Mouse (Mus musculus): ENCODE data around the gene Saxo1.

The Saxo1 gene

DNA sequence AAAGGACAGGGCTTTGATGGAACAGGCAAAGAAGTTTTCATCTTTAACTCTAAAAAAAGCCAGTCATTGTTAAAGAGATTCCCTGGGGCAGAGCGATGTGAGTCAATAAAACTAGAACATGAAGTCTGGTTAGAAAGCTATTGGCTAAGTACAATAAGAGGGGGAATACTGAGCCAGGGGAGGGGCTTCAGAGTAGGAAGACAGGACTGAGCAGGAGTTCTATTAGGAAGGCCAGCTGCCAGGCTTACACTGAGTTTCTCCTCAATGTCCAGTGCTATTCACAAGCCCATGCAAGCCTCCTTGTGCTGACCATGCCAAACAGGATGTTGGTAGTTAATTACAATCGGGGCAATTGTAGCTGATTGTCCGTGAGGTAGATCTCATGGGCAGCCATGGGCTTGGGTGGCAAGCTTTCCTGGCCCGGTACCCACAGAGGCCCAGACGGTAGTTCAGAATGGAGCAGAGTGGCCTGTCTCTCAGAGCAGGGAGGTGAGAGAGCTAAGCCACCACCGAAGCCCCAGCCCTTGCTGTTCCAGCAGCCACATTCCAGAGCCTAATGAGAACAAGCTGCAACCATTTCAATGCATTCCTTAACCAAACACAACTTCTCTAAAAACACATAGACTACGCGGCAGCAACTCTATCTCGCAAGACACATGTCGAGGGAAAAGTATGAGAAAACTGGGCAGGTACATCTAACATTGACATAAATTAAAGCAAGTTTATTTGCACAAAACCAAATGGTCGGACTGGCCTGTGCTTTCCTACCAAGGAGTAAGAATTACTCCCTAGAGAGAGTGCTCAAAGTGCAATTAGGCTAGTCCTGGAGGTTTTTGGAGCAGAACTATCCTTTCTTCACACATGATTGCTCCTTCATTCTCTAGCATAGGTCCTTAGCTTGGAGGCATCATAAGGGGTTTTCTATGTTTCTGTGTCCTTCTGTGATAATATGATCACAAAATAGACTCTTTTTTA is 30.7 kb downstream of the Saxo1 start:
- DNase-seq (ENCODE audit: low spot score in 2 of 2) = no peak

DNA sequence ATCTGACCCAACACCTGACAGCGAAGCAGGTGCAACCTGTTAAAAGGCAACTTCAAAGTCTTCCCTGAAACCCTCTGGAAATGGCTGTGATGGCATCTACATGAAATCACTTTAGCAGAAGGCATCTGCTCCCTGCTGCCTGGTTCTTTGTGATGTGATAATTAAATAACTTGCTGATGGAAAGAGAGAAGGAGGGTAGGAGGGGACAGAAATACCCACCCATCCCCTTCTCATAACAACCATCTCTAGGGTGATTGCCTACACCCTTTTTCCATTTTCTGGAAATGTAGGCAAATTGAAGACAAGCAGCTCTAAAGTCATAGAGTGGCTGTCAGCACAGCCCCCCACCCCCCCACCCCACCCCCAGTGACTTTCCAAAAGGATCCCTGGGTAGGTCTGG is 33.6 kb downstream of the Saxo1 start:
- peak in 1 of 2 experiments; percentile 9 for DNase-seq (ENCODE audit: low spot score in 2 of 2)

DNA sequence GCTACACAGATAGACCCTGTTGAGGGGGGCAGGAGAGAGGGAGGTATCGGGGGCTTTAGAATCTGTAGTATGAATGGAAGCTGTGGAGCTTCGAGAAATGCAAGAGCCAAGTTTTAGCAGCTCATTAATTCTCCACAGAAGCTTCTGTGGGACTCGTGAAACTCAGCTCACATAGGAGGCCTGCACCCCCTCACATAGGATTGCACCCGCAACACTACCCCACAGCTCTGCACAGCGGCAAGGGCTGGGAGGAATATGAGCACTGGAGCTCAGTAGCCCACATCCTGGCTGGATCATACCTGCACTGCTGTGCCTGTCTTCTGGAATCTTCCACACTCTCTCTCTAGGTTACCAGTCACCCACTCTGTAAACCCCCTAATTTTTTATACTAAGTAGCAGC is 34.4 kb downstream of the Saxo1 start:
- DNase-seq (ENCODE audit: low spot score in 2 of 2) = peak in 1 of 2 experiments; percentile 23

DNA sequence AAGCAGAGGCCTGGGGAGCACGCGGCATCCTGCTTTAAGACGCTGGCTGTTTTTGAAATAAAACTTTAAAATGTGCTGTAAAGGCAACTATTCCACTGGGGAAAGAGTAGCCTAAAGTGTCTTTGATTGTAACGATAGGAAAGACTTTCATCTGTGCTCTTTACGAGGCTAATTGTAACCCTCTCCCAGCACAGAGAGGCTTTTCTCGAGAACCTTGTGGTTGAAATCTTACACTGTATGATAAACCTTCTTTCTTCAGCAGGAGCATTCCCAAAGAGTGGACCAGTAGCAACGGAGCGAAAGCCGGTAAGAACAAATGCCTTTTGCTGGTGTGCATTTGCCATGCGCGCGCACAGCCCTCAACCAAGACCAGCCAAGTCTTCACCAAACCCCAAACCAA is 37.4 kb downstream of the Saxo1 start:
- no peak for DNase-seq (ENCODE audit: low spot score in 2 of 2)

DNA sequence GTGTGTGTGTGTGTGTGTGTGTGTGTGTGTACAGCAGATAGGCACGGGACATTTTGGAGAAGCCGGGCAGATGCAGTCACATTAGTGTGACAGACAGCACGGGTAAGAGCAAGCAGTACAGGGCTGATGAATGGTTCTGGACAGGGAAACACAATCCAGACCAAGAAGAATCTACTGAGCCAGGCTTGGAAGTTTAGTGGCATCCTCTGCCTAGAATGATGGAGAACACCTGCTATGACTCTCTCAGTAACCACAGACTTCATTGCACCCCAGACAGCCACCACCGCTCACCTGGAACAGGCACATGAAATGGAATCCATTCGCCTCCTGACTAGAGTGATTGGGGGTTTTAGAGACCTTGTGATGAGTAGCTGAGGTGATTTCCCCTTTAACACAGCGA is 38.2 kb downstream of the Saxo1 start:
- no peak for DNase-seq (ENCODE audit: low spot score in 2 of 2)

DNA sequence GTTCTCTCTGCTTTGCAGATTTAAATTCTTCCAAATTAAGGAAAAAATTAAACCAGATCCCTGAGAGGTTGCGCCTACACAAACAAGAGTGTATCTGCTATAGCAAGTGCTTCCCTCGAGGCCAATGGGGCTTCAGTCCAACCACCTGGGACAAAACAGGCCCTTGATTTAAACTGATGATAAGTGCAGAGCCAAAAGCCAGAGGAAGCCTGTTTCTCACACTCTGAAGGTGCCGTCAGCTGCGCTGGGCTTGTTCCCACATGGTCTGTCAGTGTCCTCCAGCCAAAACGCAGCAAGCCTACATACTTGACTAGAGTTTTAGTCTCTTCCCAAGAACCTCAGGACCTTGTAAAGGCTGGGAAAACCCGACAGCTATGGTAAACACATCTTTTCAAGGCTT is 53.5 kb downstream of the Saxo1 start:
- no peak for DNase-seq (ENCODE audit: low spot score in 2 of 2)

DNA sequence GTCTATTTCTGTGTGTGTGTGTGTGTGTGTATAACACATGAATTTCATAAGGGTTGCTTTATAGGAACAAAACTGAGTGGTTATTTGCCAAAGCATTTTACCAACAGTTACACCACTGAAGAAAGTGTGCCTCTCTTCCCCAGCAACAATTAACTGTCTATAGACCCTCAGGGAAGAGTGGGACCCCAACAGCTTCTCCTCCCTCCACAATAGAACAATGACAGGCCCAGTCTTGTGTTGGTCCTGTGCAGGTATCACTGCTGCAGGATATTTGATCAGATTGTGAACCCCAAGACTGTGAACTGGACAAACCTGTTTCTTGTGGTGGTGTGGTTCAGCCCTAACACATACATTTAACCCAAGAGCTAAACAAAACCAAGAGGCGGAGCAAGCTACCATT is 58.6 kb downstream of the Saxo1 start:
- DNase-seq (ENCODE audit: low spot score in 2 of 2) = no peak

DNA sequence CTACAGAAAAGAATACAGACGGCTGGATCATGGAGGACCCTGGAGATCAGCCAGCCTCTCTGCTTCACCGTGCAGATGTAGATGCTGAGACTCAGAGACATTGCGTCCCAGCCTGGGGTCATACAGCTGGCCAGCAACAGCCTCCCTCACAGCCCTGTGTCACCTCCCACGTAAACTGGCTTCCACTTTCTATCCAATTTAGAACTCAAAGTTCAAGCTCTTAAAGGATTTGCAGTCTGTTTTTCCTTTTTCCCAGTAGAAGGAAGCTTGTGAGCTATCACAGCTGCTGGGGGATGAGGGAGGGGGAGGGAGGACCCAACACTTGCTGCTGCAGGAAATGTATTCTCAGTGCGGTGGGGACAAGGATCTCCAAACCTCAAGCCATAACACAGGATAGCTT is 59.4 kb downstream of the Saxo1 start:
- no peak for DNase-seq (ENCODE audit: low spot score in 2 of 2)

DNA sequence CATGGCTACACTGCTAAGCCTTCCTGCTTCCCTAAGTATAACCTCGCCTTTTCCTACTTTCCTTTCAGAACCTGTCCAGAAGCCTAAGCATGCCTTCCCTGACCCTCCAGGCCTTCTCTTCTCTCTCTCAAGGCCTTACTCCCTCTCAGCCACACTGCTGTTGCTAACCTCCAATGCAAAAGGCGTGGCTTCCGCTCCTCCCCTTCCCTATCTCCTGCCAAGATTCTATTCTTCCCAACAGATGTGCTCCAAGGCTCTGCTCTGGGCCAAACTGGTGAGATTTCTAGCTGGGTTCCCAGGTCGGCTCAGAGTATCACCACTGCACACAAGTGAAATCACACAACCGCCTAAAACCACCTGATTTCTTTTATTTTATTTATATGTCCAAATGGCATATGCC is 69.0 kb downstream of the Saxo1 start:
- DNase-seq (ENCODE audit: low spot score in 2 of 2) = no peak

DNA sequence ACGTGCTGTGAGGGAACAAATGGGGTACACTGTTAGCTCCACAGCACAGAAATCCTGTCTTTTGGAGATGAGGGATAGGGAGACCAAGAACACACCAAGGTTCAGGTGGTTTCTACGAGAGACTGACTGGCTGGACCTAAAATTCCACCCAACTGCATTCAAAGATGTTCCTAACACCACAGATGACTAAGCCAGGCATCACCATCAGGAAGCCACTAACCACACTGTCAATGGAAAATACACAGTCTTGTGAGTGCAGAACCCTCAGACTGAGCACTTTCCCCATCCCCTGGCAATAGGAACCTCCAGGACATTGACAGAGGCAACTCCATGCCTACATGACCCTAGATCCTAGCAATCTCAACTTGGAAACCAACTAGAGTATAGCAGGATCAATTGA is 71.2 kb downstream of the Saxo1 start:
- DNase-seq (ENCODE audit: low spot score in 2 of 2) = no peak

DNA sequence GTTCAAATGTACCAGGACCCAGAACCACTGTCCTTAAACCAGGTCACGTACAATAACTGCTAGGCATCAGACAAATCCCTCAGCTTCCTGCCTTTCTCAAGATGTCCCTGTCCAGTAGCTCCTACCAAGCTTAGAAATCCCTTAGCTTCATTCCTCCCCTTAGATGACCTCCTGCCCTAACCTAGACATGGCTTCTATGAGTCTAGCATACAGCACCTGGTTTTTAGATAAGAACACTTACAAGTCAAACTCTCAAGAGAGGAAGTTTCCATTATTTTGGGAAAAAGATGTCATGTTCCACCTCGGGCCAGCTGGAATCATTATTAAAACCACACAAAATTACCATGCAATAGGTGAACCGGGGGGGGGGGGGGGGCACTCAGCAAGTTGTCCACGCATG is 71.6 kb downstream of the Saxo1 start:
- no peak for DNase-seq (ENCODE audit: low spot score in 2 of 2)

DNA sequence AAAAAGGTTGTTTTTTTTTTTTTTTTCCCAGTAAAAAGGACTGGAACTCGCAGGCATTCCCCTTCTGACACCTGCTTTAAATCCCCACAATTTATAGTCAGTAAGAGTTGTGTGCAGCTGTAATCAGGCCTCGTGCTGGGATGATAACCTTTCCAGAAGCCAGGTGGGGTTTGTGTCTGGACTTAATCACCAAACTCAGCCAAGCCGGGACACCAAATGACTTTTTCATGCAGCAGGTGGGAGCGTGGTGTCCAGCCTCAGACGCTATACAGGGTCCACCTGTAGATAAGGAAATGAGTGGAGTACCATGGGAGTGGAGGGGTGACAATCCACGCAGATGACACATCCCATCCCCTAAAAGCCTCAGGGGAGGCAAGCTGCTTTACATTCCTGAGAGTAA is 73.1 kb downstream of the Saxo1 start:
- DNase-seq (ENCODE audit: low spot score in 2 of 2) = no peak

DNA sequence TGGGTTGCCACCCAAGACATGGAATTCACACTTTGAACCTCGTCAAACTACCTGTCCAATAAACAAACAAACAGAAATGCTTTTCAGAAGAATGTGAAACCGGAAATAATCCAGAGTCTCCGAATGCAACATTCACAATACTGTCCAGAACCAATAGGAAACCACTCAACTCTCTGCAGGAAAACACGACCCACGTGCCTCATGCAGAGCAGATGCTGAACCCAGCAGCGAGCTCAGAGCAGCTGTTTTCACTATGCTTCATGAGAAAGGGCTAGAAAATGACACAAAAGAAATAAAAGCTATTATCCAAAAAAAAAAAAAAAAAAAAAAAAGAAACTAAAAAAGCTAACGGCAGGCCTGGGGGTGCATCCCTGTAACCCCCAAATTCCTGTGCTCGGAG is 74.4 kb downstream of the Saxo1 start:
- no peak for DNase-seq (ENCODE audit: low spot score in 2 of 2)

DNA sequence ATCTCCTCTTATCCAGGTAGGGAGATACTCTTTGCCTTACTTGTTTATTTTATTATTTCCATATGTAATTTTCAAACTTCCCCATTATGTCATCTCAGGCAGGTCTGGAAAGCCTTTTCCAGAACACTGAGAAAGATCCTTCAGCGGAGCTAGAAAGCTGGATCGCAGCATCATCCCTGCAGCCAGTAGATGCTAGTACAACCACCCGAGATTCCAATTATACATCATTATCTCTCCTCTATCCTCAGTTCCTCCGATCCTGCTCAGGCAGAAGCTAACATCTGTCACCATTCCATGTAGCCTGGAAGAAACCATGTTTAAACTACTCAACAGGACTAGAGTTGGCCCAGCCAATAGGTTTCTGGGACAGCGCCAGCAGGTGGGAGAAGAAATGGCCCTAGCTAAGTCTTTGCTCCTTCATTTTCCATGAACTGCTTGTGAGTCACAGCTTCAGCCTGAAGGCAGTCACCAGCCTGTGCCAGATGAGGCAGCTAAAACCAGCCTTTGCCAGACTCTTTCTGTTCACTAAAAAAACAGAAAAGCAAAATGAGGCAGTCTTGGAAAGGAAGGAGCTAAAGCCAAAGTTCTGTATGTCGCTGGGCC is 75.0 kb downstream of the Saxo1 start:
- DNase-seq (ENCODE audit: low spot score in 2 of 2) = peak; percentile 52 to 57

DNA sequence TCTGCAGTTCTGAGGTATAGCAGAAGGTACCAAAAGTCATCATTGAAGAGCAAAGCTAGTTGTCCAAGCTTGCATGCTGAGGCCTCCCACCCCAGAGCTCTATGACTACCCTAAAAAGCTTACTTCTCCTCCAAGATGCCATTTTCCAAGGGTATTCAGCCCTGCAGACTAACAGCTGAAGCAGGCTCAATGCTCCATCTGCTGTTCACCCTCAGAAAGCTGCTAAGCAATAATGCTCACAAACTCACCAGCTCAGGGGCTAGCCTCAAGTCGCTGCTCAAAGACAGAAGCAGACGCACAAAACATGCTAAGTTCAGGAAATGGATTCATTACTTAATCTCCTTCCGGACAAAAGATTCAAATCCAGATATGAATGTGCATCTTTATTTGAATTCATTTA is 77.2 kb downstream of the Saxo1 start:
- DNase-seq (ENCODE audit: low spot score in 2 of 2) = peak in 1 of 2 experiments; percentile 4

DNA sequence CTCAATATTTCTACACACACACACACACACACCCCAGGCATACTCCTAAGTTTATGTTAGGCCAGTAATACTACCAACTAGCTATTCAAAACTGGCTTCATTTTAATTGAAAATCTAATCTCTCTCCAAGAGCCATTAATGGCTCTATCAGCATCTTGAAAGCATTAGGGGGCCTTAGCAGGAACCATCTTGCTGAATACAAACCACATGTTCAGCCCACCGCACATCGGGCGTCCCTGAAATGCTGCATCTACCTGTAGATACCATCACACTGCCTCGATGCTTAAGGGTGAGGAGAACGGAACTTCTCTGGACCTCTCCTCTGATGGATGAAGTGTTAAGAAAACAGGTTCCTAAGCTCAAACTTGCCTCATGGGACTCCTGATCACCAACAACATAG is 93.3 kb downstream of the Saxo1 start:
- DNase-seq (ENCODE audit: low spot score in 2 of 2) = no peak

DNA sequence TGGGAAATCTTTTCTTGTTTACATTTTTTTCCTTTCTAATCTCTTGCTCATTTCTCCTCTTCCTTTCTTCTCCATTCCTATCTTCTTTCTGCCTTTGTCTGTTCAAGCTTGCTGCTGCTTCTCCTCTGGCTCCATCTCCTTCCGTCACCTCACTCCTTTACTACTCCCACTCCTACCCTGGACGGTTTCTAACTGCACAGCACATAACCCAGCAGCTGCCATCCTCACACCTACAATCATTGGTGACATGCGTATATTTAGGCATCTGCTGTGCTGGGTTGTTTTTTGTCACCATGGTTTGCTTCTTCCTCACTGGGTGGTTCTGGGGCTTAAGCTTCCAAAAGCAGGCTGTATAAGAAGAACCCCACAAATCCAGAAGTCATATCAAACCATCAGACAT is 107.7 kb downstream of the Saxo1 start:
- DNase-seq (ENCODE audit: low spot score in 2 of 2) = no peak

DNA sequence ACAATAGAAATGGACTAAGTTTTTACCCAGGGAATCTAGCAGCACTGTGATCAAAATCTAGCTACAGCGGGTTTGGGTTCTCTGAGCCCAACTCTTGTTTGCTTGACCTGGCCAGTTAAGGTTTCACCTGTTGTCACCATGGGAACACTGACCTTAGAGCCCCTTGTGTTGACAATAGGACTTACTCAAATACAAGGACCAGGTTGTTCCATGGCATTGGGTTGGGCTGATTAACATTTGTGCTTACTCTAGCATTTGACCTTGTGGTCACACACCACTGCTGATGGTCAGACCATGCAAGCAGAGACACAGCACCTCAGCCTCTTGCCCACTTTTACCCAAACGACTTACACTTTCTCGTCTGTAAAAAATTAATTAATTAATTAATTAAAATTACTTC is 121.8 kb downstream of the Saxo1 start:
- no peak for DNase-seq (ENCODE audit: low spot score in 2 of 2)

DNA sequence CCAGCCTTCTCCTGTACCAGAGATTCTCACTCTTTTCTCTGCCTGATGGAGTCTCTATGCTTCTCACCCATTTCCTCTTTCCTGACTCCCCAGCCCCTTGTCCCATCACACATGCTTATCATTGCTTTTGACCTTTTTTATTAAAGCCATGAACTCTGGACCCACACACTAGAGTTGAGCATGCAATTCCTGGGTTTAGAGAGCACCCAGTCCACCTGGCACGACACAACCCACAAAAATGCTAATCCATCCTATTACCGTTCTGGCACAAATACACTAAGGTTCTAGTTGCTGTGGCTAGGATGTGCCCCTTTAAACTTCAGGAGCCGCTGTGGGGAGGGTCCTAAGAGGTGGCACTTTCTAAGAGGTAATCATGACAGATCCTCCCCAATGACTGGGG is 122.5 kb downstream of the Saxo1 start:
- DNase-seq (ENCODE audit: low spot score in 2 of 2) = no peak

DNA sequence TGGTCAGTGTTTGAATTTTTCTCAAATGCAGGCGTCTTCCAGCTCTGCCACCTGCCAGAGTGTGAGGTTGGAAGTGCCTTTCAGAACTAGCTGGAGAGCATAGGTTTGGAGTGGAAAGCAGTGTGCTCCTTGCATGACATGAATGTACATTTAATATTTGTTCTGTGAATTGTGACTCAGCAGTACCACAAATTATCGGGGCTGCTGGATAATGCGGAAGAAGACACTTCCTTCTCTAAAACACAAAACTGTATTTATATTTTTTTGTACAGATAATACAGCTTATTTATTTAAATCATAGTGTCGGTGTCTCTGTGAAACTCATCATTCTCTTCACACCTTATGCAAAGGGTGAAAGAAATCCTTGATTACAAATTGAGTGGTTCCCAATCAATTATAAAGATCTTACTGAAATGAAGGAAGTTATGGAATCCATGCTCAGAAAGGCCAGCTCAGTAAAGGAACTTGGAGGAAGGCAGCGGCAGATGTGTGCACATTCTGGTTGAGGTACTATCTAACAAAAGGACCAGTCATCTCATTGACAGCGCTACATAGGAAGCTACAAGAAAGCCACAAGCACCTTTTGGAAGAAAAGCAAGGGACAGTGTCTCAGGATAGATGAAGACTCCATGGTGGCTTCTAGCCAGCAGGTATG is 129.9 kb downstream of the Saxo1 start:
- no peak for DNase-seq (ENCODE audit: low spot score in 2 of 2)

DNA sequence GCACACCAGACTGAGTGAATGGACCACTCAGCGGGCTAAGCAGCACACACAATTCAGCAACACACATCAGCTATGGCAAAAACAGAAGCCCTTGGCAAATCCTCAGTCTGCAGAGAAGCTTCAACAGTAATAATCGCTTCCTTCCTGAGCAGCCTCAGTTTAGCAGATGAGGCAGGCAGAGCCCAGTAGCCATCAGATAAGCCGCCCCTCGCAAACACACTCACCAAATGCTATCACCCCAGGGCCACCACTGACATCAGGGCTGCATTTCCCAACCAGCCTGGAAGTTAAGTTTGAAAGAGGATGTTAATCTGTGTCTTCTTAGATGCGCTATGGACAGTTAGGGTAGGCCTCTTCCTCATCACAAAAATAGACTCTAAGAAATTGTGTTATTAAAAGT is 130.8 kb downstream of the Saxo1 start:
- DNase-seq (ENCODE audit: low spot score in 2 of 2) = no peak

DNA sequence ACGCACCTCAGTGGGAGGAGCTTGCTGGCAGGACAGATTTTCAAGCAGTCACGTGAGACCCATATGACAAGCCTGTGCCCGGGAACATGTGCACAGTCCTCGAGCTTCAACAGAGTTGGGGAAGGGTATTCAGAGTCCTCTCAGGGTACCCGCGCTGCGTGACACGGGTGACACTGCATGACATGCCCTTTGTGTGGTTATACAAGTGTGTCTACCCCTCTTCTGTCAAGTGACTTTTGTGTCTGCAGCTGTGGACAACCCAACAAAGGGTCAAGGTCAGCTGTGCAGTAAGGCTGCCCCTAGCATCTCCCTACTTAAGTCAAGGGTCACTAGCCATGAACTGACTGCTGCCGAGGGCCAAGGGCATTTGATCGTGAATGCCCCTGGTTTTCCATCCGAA is 131.6 kb downstream of the Saxo1 start:
- DNase-seq (ENCODE audit: low spot score in 2 of 2) = no peak

DNA sequence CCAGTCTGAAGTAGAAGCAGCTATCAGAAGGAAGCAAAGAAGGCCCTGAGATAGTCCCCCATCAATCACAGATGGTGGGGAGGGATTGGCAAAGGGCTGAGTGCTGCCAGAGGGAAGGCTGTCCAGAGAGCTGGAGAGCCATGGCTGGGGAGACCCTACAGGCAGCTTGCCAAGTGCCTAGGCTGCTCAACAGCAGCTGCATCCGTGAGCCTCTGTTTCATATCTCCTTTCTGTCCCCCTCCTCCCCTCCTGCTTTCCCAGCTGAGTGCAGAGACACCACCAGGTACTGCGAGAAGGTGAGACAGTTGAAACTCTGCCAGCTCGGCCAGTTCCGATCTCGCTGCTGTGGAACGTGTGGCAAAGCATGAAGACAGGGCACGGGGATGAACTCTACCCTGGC is 132.5 kb downstream of the Saxo1 start:
- DNase-seq (ENCODE audit: low spot score in 2 of 2) = no peak
